Mouse (Mus musculus) testis, postnatal 10 days (tissue): Measurements from ENCODE around the gene Lix1l.
"Not testable (repeated sequence)": the region's sequence is repeated elsewhere in the genome, so short reads cannot be mapped to it uniquely, and the experiment has no call there.

ENCODE experiments used
- DNase-seq: peaks from one replicate; pipeline ENCODE4 v3.0.0; 2021; ENCODE audit warnings: low spot score

Gene Lix1l

DNA sequence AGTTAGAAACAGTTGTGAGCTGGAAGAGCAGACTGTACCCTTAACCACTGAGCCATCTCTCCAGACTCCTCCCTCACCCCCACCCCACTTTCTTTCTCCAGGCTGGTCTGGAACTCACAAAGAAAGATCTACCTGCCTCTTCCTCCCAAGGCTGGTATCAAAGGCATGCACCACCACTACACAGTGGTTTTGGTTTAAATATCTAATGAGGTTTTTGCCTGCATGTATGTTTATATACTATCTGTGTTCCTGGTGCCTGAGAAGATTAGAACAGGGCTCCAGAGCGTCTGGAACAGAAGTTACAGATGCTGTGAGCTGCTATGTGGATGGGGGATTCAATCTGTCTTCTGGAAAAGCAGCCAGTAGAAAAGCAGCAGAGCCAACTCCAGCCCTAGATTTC lies 33.1 kb downstream of the Lix1l start:
- DNase-seq, result no peak

- DNase-seq, result peak; percentile 91
Measured at GRCm38 (mm10) chr3:96634928-96635879, 34.3 kb downstream of the Lix1l start, which contains the start of the genes Pex11b and Gm42957. Gene Pex11b, plus strand, starts transcription at chr3:96635376. Gene Gm42957, plus strand, starts transcription at chr3:96635474.

DNA sequence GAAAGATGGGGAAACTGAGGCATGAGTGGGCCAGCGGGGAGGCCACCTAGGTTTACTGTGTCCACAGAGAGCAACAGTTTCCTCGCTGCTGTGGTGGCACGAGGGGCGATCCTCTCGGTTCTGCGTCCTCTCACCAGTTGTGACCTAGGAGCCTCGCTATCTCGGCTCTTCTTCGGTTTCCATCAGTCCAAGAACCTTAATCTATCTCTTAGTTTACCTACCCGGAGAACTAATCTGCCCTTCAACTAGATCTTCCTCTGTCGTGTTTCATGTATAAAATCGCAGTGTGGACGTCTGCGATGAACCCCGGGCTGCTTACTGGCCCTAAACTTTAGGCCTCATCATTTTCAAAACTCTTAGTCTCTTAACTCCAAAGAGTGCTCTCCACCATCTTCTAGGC lies 35.0 kb downstream of the Lix1l start:
- no peak for DNase-seq

DNA sequence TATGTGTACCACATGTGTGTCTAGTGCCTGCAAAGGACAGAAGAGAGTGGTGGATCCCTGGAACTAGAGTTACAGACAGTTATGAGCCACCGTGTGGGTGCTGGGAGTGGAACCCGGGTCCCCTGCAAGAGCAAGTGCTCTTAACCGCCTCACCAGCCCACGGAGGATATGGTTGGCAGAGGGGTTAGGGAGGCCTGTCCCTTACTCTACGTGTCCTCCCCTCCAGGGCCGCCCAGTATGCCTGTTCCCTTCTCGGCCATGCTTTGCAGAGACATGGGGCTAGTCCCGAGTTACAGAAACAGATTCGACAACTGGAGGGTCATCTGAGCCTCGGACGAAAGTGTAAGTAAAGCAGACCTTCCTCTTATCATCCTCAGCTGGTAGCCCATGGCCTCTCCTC lies 35.5 kb downstream of the Lix1l start:
- peak; percentile 48 for DNase-seq

GRCm38 (mm10) chr3:96639219-96639618 lies 38.3 kb downstream of the Lix1l start:
- peak; percentile 74 for DNase-seq

DNA sequence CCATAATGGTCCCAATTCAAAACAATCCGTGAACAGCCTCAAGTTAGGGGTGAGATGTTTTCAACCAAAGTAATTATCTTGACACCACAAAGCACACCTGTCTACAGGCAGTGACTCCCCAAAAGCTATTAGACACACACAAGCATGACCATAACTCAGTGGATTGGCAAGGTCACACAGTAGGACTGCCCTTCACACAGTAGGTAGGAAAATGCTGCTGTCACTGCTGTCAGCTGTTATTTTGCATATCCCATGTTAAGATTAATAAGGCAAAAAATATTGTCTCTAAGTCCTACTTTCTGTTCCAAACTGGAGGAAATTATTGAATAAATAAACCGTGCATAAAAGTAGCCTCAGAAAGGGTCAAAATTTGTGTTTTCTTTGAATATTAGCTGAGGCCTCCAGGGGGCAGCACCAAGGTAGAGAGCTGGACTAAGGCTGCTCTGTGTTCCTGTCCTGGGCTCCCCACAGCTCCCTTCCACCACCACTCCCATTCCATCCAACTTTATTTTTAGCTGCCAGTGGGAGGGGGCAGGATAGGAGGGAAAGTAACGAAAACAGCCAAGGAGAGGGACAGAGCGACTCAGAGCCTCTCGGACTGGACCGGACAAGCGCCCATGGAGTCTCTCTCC lies 44.2 kb downstream of the Lix1l start, which contains the start of gene Itga10:
Gene Itga10 (plus strand): TSS at position 567 of the 632 bp plus-strand sequence.
- DNase-seq, result peak; percentile 77

GRCm38 (mm10) chr3:96647365-96647764 lies 46.4 kb downstream of the Lix1l start:
- no peak for DNase-seq

GRCm38 (mm10) chr3:96660901-96661300 lies 60.0 kb downstream of the Lix1l start:
- no peak for DNase-seq

- DNase-seq, result no peak
Measured at GRCm38 (mm10) chr3:96662731-96663316, 61.9 kb downstream of the Lix1l start.

DNA sequence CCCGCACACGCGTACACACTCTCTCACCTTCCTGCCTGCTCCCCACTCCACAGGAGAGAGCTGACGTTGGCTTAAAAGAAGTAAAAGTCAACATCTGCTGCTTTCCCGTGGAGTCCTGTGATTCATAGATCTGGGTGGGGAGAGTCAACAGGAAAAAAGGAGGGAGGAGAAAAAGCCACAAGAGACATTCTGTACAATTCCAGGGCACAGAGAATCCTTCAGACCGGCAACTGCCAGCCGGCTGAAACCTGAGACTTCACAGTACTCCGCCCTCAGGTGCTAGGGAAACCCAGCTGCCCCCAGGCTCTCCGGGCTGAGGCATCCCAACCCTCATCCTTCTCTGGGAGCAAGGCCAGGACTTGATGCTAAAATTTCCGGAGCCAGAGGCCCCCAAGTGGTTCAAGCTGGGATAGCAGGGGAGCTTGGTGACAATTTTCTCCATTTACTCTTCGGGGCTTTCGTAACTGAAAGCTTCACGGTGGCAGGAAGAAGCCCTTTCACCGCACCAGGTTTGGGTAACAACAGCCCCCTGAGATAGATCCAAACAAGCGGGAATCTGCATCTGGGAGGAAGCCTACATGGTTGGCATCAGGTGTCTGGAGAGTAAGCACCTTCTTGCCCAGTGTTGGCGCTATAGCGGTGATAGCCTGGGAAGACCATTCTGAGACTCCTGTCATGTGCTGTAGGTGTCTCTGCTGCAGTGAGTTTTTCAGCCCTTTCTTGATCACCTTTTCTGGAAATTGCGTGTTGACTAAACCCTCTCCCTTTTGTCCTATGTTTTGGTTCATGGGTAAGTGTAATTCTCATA lies 62.7 kb downstream of the Lix1l start:
- DNase-seq, result peak; percentile 89

DNA sequence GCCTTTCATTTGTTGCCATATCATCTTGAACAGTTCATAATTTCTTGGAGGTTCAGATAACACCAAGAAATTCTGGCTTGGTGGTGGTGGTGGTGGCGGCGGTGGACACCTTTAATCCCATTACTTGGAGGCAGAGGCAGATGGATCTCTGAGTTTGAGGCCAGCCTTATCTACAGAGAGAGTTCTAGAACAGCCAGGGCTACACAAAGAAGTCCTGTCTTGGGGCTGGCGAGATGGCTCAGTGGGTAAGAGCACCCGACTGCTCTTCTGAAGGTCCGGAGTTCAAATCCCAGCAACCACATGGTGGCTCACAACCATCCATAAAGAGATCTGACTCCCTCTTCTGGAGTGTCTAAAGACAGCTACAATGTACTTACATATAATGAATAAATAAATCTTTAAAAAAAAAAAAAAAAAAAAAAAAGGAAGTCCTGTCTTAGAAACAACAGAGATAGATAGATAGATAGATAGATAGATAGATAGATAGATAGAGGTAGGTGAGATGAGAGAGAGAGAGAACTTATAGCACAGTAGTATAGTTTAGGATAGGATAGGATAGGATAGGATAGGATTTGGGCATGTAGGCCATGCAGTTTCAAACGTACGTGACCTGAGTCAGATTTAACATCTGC lies 64.9 kb downstream of the Lix1l start:
- DNase-seq, result not testable (repeated sequence)

- DNase-seq, result no peak
Measured at GRCm38 (mm10) chr3:96666916-96667315, 66.0 kb downstream of the Lix1l start.

GRCm38 (mm10) chr3:96667316-96667715 lies 66.4 kb downstream of the Lix1l start:
- DNase-seq, result no peak

DNA sequence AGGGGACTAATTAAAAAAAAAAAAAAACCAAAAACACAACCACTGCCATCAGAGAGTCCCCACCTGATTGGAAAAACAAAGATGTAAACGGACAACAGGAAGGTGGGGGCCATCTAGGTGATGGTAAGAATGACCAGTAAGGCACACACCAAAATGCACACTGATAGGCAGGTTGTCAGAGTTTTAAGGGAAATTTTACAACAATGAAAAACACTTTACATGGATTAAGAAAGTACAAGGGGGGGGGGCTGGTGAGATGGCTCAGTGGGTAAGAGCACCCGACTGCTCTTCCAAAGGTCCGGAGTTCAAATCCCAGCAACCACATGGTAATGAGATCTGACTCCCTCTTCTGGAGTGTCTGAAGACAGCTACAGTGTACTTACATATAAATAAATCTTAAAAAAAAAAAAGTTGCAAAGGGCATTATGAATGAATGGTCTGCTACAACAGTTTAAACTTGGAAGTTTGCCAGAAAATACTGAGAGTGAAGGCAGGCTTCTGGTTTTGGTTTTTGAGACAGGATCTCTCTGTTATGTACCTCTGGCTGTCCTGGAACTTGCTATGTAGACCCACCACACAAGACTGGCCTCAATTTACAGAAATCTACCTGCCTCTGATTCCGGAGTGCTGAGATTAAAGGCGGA lies 67.6 kb downstream of the Lix1l start:
- no peak for DNase-seq

GRCm38 (mm10) chr3:96669727-96670468 lies 68.9 kb downstream of the Lix1l start, which contains the start of gene Ankrd35:
Gene Ankrd35, plus strand, starts transcription at chr3:96670131.
- DNase-seq, result peak; percentile 83

DNA sequence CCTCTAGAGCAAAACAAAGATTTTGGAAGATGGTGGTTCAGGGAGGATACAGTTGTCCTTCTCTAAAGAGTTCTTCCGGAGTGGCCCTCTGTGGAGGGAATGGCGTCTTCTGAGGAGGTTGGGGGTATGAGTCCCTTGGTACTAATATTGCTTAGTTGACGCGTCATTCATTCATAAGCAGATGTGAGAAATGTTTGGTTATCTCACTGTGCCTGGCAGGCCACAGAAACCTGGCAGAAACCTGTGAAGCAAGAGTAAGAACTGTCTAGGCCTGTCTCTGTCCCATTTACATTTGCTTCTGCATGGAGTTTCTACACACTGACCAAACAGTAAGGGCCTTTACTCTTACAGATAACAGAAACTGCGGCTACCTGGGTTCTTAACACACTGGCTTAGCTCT lies 70.6 kb downstream of the Lix1l start:
- DNase-seq, result no peak

DNA sequence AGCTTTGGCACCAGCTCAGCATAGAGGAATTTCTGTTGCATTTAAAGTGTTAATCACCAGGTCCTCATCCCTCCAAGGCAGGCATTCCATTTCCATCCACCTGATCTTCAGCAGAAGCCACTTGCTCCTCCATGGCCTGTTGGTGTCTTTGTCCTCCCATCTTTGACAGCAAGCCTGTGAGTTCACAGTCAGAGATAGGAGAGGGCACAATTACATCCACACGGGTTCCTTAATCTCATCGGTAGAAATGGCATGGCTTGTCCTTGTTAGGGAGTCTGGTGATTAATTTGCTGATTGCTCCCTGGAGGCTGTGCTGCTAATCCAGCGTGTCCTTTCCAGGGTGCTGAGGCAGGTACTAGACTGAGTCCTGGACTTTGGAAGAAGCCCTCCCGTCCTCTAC lies 72.6 kb downstream of the Lix1l start:
- no peak for DNase-seq

- no peak for DNase-seq
Measured at GRCm38 (mm10) chr3:96674442-96674841, 73.5 kb downstream of the Lix1l start.

DNA sequence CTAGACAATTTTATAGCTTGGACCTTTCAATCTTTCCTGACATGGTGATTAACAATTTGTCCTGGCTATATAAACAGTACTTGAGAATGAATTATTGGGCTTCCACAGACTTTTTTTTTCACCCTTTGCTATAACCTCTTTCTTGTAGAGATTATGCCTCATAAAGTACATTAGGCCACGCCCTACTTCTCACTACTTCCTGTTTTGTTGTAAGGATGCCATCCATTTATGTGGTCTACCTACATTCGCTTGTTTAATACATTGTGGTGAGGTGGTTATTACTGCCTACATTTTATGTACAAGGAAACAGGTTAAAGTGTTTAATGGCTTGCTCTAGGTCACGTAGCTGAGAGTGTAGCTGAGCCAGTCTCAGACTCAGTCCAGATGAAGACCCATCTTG lies 74.2 kb downstream of the Lix1l start:
- no peak for DNase-seq

DNA sequence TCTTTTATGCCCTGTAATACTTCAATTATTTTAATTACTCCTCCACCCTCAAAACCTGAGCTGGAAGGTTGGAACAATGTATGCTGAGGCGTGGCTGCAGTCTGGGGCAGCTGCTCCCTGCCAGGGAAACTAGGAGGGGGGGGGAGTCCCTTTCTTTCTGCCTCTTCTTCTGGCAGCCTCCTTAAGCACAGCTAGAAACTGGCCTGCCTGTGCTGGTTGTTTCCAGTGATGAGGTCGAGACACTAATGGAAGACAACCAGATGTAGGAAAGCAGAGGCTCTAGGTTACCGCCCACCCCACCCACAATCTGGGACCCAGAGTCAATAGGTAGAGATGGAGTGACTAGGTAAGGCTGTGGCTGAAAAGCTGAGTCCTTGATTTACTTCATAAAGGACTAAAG lies 74.7 kb downstream of the Lix1l start:
- DNase-seq, result no peak
